Mouse (Mus musculus) embryonic facial prominence, embryonic 12.5 days (tissue): ENCODE results near the gene F9. TPM values are rescaled to one million over a fixed set of nuclear protein-coding genes. Genes with fewer than 3 reads are reported as not detected.
"Not testable (repeated sequence)": the region's sequence is repeated elsewhere in the genome, so short reads cannot be mapped to it uniquely, and the experiment has no call there.

ENCODE experiments used
- ATAC-seq: fragments of 200-750 bp; cut with Nextera tagmentation; 2 replicates; pipeline ENCODE4 v1.8.0; 2017; ENCODE audit not compliant: insufficient number of reproducible peaks, insufficient read depth, low FRiP score, low TSS enrichment
- H3K27ac ChIP-seq: fragments of 300-500 bp; sonication (generic); 2 replicates; pipeline ENCODE4 v1.5.1; 2016; ENCODE audit warnings: mild to moderate bottlenecking
- H3K27me3 ChIP-seq: fragments of 300-500 bp; sonication (generic); 2 replicates; pipeline ENCODE4 v1.6.1; 2016; ENCODE audit warnings: mild to moderate bottlenecking, moderate library complexity
- H3K36me3 ChIP-seq: fragments of 300-500 bp; sonication (generic); 2 replicates; pipeline ENCODE4 v1.6.1; 2016; ENCODE audit warnings: mild to moderate bottlenecking
- H3K4me1 ChIP-seq: fragments of 300-500 bp; sonication (generic); 2 replicates; pipeline ENCODE4 v1.6.1; 2016
- H3K4me2 ChIP-seq: fragments of 300-500 bp; sonication (generic); replicated peaks from 2 replicates; pipeline ENCODE4 v1.6.1; 2016; ENCODE audit warnings: mild to moderate bottlenecking, moderate library complexity
- H3K4me3 ChIP-seq: fragments of 300-500 bp; sonication (generic); 2 replicates; pipeline ENCODE4 v1.5.1; 2016; ENCODE audit warnings: mild to moderate bottlenecking
- H3K9ac ChIP-seq: fragments of 300-500 bp; sonication (generic); 2 replicates; pipeline ENCODE4 v1.6.1; 2016; ENCODE audit warnings: mild to moderate bottlenecking, moderate library complexity
- H3K9me3 ChIP-seq: fragments of 300-500 bp; sonication (generic); 2 replicates; pipeline ENCODE4 v1.6.1; 2016; ENCODE audit warnings: mild to moderate bottlenecking, moderate library complexity
- WGBS: fragments of 180-500 bp; shearing (Covaris S2); methylation state at CpG from one replicate; pipeline ENCODE4 v1.1.7; 2016; 5-methylcytosine and 5-hydroxymethylcytosine counted together
- polyA plus RNA-seq: library from polyadenylated mRNA; unstranded; fragments of >200 nt; fragmentation: Nextera tagmentation; extraction: Ambion mirVana; gene quantifications from 2 replicates; pipeline ENCODE4 v1.2.1, GENCODE M21; 2016

The F9 gene
- not detected in 2 replicates for polyA plus RNA-seq

DNA sequence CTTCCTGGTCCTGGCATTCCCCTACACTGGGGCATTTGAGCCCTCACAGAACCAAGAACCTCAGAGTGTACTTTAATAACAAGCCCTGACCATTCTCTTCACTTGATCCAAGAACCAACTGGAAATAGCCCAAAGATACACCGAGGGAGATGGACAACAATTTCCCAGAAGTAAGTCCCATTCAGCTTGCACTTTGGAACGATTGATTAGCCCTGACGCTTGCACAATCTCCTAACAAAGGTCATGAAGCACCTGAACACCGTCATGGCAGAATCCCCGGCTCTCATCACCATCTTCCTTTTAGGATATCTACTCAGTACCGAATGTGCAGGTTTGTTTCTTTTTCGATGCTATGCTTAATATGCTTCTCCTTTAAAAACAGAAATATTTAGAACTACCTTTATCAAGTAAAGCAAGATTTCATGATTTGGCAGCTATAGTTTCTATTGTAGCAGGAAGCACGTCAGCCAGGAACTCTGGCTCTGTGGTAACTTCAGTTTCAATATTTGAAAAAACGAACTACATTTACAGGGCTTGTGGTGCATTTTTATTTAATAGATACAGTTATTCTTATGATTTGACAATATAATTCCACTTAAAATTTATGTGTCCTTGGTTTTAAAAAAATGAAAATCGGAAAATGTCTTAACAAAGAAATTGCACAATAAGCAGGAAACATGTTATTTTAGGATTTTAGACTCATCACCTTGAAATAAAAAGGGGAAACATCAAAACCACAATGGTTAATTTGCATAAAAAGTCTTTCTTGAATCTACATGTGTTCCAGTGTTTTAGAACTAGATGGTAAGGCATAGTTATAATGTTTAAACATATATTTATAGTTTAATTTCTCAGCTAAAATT, at the start of gene F9:
Gene F9 (plus strand): TSS at position 244 of the 863 bp plus-strand sequence.
- Histone ChIP-seq H3K4me2 (no peak within 1 kb of the TSS), H3K4me3 (no peak within 1 kb of the TSS), H3K9ac (no peak within 1 kb of the TSS), H3K36me3 (no peaks in the 10 kb centered on the region), H3K9me3 (no peaks in the 10 kb centered on the region), H3K27ac (no peak within 1 kb of the TSS), H3K4me1 (no peaks in the 10 kb centered on the region), H3K27me3 (no peaks in the 10 kb centered on the region)
- 86% methylated on average over 10 of the region's 10 CpGs for WGBS
- no peak for ATAC-seq

DNA sequence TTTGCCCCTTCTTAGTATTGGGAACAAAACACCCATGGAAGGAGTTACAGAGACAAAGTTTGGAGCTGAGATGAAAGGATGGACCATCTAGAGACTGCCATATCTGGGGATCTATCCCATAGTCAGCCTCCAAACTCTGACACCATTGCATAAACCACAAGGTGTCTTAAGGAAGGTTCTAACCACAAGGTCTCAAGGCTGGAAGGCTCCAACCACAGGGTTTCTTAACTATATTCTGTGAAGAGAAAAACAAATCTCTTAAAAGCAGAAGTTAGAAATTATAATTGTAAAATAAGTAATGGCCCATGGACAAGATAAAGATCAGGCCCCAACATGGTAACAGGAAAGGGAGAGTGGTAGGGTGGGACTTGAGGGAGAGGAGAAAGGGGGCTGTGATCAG, 29.5 kb upstream of the F9 start:
- not testable (repeated sequence) for H3K9me3 ChIP-seq, H3K4me2 ChIP-seq, ATAC-seq, H3K4me3 ChIP-seq, H3K27me3 ChIP-seq, H3K36me3 ChIP-seq, H3K4me1 ChIP-seq, H3K27ac ChIP-seq, H3K9ac ChIP-seq

DNA sequence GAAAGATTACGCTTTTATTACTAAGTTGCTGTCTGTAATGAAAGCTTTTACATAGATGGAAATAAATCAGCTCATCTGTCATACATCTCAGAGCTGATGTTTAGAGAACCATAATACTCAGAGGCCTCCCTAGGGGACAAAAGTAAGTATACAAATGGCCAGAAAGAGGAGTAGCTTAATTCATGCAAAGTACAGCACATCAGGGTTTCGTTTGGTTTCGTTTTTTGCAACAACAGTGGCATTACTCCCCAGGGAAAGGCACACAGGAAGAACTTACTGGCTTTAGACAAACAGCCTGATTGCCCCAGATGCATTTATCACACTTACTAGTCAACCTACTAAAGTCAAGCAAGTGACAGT, 800 bp downstream of the F9 start:
- no peak overlapping the region for H3K27ac ChIP-seq
- no peaks in the 10 kb centered on the region for H3K36me3 ChIP-seq
- ATAC-seq, result no peak
- no peak overlapping the region for H3K9ac ChIP-seq
- 62% methylated on average over 3 of the region's 3 CpGs for WGBS
- no peak overlapping the region for H3K4me2 ChIP-seq
- H3K9me3 ChIP-seq, result no peaks in the 10 kb centered on the region
- H3K4me1 ChIP-seq, result no peaks in the 10 kb centered on the region
- H3K4me3 ChIP-seq, result no peak overlapping the region
- no peaks in the 10 kb centered on the region for H3K27me3 ChIP-seq

DNA sequence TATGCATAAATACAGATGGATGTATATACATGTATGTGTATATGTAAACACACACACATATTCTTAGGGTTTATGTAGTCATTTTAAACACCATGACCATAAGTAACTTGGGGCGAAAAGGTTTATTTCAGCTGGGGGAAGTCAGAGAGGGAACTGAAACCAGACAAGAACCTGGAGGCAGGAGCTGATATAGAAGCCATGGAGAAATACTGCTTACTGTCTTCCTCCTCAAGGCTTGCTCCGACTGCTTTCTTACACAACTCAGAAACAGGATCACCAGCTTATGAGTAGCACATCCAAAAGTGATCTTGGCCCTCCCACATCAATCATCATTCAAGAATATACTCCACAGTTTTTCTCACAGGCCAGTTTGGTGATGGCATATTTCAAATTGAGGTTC, 2.2 kb downstream of the F9 start:
- Histone ChIP-seq H3K27me3 (no peaks in the 10 kb centered on the region), H3K27ac (no peak overlapping the region), H3K4me1 (no peaks in the 10 kb centered on the region), H3K4me3 (no peak overlapping the region), H3K36me3 (no peaks in the 10 kb centered on the region), H3K4me2 (no peak overlapping the region), H3K9ac (no peak overlapping the region), H3K9me3 (no peaks in the 10 kb centered on the region)
- 77% methylated on average over 2 of the region's 2 CpGs for WGBS
- no peak for ATAC-seq

DNA sequence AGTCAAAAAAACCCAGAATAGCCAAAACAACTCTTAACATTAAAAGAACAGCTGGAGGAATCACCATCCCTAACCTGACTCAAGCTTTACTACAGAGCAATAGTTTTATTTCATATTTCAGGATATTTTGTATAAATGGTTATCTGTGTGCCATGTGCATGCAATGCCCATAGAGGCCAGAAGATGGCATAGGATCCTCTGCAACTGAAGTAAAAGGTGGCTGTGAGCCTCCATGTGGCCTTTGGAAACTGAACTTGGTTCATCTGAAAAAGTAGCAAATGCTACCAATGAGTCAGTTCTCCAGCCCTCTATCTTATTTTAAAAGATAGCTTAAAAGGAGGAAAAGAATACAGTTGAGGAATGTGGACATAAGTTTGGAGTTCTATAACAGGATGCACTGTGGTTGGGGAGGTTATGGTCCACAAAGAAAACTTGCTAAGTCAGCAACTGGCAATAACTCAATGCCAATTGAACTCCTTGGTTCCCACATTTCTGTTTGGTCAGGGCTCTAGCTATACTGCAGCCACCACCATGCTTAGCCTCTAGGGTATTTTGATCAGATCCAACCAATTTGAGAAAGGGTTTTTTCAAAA, 13.9 kb downstream of the F9 start:
- Histone ChIP-seq H3K4me3 (no peak overlapping the region), H3K27me3 (no peaks in the 10 kb centered on the region), H3K9ac (no peak overlapping the region), H3K9me3 (no peaks in the 10 kb centered on the region), H3K27ac (no peak overlapping the region), H3K36me3 (no peaks in the 10 kb centered on the region), H3K4me1 (no peaks in the 10 kb centered on the region), H3K4me2 (no peak overlapping the region)
- no peak for ATAC-seq

DNA sequence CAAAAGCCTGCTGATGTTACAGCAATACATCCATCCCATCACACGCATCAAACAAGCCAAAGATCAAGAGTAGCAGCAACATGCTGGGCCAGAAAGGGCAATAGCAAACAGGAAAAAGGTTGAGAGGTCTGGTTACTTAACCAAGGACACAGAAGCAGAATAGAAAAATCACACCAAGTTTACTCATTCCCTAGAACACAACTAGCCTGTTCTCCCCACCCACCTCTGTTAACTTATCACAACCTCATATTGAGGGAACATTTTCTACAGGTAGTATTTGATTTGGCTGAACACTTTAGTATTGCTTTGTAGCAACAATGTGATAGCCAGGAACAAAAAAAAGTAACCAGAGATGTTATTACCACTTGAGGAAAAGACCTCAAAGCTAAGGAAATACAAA, 15.3 kb downstream of the F9 start:
- Histone ChIP-seq H3K4me3 (no peak overlapping the region), H3K4me1 (no peaks in the 10 kb centered on the region), H3K27me3 (no peaks in the 10 kb centered on the region), H3K27ac (no peak overlapping the region), H3K4me2 (no peak overlapping the region), H3K9ac (no peak overlapping the region), H3K36me3 (no peaks in the 10 kb centered on the region), H3K9me3 (no peaks in the 10 kb centered on the region)
- no peak for ATAC-seq
- 71% methylated on average over 1 of the region's 1 CpGs for WGBS

DNA sequence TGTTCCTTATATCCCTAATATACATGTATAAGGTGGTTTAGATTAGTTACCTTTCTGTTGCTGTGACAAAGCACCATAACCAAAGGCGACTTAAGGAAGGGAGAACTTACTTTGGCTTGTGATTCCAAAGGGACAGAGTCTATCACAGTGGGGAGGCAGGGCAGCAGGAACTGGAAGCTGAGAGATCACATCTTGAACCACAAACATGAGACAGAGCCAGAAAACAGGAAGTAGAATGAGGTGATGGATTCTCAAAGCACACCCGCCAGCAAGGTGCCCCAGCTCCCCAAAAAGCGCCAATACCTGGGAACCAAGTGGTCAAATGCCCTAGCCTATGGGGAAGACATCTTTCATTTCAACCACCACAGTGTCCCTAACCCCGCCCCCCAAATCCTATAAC, 21.7 kb downstream of the F9 start:
- H3K4me2 ChIP-seq, result no peak overlapping the region
- H3K36me3 ChIP-seq, result no peaks in the 10 kb centered on the region
- H3K4me1 ChIP-seq, result no peaks in the 10 kb centered on the region
- no peak overlapping the region for H3K27ac ChIP-seq
- no peak overlapping the region for H3K9ac ChIP-seq
- 74% methylated on average over 4 of the region's 4 CpGs for WGBS
- H3K4me3 ChIP-seq, result no peak overlapping the region
- H3K27me3 ChIP-seq, result no peaks in the 10 kb centered on the region
- ATAC-seq, result no peak
- H3K9me3 ChIP-seq, result no peaks in the 10 kb centered on the region

DNA sequence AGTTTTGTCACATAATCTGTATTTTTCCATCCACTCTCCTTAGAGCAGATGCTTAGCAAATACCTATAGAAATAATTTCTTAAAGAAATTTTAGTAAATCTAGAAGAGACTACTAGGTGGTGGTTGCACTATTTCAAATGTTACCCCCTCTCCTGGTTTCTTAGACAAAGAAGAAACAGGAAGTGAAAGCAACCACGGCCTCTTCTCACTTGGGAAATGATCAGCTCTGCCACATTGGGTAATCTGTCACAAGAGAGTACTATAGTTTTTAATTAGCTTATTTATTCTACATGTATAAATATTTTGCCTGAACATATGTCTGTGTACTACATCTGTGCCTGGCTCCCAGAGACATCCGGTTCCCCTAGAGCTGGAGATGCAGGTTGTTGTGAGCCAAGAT, 22.3 kb downstream of the F9 start:
- Histone ChIP-seq H3K9me3 (no peaks in the 10 kb centered on the region), H3K36me3 (no peaks in the 10 kb centered on the region), H3K27ac (no peak overlapping the region), H3K4me3 (no peak overlapping the region), H3K9ac (no peak overlapping the region), H3K4me2 (no peak overlapping the region), H3K4me1 (no peaks in the 10 kb centered on the region), H3K27me3 (no peaks in the 10 kb centered on the region)
- ATAC-seq, result no peak
- 90% methylated on average over 2 of the region's 2 CpGs for whole genome bisulfite sequencing

DNA sequence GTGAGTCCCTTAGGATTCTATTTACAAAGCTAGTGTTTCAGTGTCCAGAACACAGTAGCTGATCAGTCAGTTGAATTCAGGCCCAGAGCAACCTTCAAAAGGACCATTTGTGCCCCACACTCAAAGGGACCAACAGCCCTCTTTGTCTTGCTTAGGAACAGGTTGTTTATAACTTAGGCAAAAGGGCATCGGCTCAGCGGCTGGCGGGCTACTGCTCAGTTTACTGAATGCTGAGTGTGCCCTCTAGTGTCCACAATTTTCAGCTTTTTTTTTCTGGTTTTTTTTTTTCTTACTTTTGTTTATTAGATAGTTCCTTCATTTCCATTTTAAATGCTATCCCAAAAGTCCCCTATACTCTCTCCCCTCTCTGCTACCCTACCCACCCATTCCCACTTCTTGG, 27.4 kb downstream of the F9 start:
- H3K4me2 ChIP-seq, result no peak overlapping the region
- H3K9ac ChIP-seq, result no peak overlapping the region
- no peaks in the 10 kb centered on the region for H3K36me3 ChIP-seq
- H3K9me3 ChIP-seq, result no peaks in the 10 kb centered on the region
- no peak for ATAC-seq
- H3K4me3 ChIP-seq, result no peak overlapping the region
- WGBS, result 12% methylated on average over 3 of the region's 3 CpGs
- H3K4me1 ChIP-seq, result no peaks in the 10 kb centered on the region
- no peaks in the 10 kb centered on the region for H3K27me3 ChIP-seq
- no peak overlapping the region for H3K27ac ChIP-seq

DNA sequence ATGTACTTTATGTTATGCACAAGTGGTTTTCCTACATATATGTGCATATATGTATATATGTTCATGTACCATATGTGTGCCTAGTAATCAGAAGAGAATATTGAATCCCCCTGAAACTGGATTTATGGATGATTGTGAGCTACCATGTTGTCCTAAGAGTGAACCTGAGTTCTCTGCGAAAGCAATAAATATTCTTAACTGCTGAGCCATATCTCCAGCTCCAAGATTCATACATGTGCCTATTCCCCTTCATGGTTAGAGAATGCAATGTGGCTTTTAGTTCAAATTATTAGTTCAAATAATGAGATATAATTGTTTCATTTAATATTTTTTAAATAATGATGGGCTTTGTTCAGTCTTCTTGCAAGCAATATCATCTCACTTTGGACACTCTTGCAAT, 55.5 kb downstream of the F9 start:
- H3K36me3 ChIP-seq, result no peaks in the 10 kb centered on the region
- ATAC-seq, result no peak
- 96% methylated on average over 1 of the region's 1 CpGs for WGBS

DNA sequence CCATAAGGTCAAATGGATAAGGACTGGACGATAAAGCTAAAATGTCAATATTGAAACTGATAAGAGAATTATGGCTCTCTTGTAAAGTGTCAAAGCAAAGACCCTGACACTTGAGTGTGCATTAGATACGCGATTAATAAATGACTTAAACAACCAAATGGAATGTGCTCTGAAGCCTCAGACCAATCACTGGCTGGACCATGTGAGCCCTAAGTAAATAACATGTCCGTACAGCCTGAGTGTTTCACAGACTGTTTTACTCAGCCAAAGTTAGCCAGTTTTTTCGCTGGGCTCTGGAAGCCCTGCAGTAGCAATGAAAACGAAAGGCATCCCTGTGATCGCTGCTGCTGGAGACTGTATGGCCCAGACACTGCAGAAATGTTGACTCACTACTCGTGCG, 55.9 kb downstream of the F9 start:
- no peaks in the 10 kb centered on the region for H3K27me3 ChIP-seq
- no peak overlapping the region for H3K4me2 ChIP-seq
- ATAC-seq, result no peak
- H3K9me3 ChIP-seq, result no peaks in the 10 kb centered on the region
- H3K9ac ChIP-seq, result no peak overlapping the region
- H3K4me3 ChIP-seq, result no peak overlapping the region
- no peaks in the 10 kb centered on the region for H3K4me1 ChIP-seq
- WGBS, result 83% methylated on average over 9 of the region's 9 CpGs
- no peaks in the 10 kb centered on the region for H3K36me3 ChIP-seq
- no peak overlapping the region for H3K27ac ChIP-seq

More for the DNA sequence above, 55.5 kb downstream of the F9 start:
- Histone ChIP-seq H3K27me3 (no peaks in the 10 kb centered on the region), H3K4me2 (no peak overlapping the region), H3K9ac (no peak overlapping the region), H3K9me3 (no peaks in the 10 kb centered on the region), H3K4me1 (no peaks in the 10 kb centered on the region), H3K4me3 (no peak overlapping the region), H3K27ac (no peak overlapping the region)

DNA sequence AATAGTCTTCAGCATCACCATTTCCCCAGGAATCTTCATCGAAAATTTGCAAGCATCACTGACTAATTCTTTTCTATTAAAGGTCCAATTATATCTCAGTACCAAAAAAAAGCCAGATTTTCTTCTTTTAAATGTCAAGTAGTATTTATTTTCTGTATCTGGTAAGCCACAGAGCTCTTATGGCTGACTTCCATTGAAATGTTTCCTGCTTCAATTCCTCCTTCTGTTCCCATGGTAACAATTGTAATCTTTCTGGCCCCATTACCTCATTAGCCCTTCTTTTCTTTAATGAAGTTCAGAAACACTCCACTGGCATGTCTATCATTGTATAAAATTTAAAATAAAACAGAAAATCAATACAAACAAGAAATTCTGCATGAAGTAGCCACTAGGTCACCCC, 76.1 kb downstream of the F9 start:
- Histone ChIP-seq H3K36me3 (no peaks in the 10 kb centered on the region), H3K4me3 (no peak overlapping the region), H3K4me2 (no peak overlapping the region), H3K27ac (no peak overlapping the region), H3K9ac (no peak overlapping the region), H3K4me1 (no peaks in the 10 kb centered on the region), H3K27me3 (no peaks in the 10 kb centered on the region), H3K9me3 (no peaks in the 10 kb centered on the region)
- WGBS, result 77% methylated on average over 1 of the region's 1 CpGs
- no peak for ATAC-seq
